Mouse (Mus musculus): Measurements from ENCODE around the gene Gm28372.

GRCm38 (mm10) chr2:130436769-130437168 is 31.7 kb downstream of the Gm28372 start:
- TF ChIP-seq CTCF (IDR thresholded peaks at IDR 0.05; ENCODE audit: extremely low read depth, insufficient read depth, insufficient read length, insufficient replicate concordance) (no peak), POLR2A (IDR thresholded peaks at IDR 0.05; ENCODE audit: low read depth, low read length) (no peak)
